Mouse (Mus musculus): ENCODE measurements around the gene Akr1a1. TPM values are rescaled to one million over a fixed set of nuclear protein-coding genes. Genes with fewer than 3 reads are reported as not detected.

The Akr1a1 gene
- polyA plus RNA-seq, 1 experiment from 2014 or later, result 751 TPM

Other genes starting within 250 kb of the Akr1a1 start
- gene Mast2, start 187.5 kb downstream of the Akr1a1 start, polyA plus RNA-seq (2014; fragmentation: Nextera tagmentation; extraction: Ambion mirVana), result 17.6 and 25.7 TPM in 2 replicates
- gene Ipp, start 144.1 kb downstream of the Akr1a1 start, polyA plus RNA-seq (2014; fragmentation: Nextera tagmentation; extraction: Ambion mirVana), result 5.5 and 8.5 TPM in 2 replicates
- 33.5 and 34.0 TPM in 2 replicates for gene Tmem69, start 95.7 kb downstream of the Akr1a1 start, polyA plus RNA-seq (2014; fragmentation: Nextera tagmentation; extraction: Ambion mirVana)
- gene Gpbp1l1, start 94.0 kb downstream of the Akr1a1 start, polyA plus RNA-seq (2014; fragmentation: Nextera tagmentation; extraction: Ambion mirVana), result 44.6 and 54.8 TPM in 2 replicates
- 2.2 and 4.5 TPM in 2 replicates for gene Ccdc17, start 55.0 kb downstream of the Akr1a1 start, polyA plus RNA-seq (2014; fragmentation: Nextera tagmentation; extraction: Ambion mirVana)
- gene Nasp, start 23.7 kb downstream of the Akr1a1 start, polyA plus RNA-seq (2014; fragmentation: Nextera tagmentation; extraction: Ambion mirVana), result 224 and 234 TPM in 2 replicates
- 1,503 and 1,977 TPM in 2 replicates for gene Prdx1, start 33.9 kb upstream of the Akr1a1 start, polyA plus RNA-seq (2014; fragmentation: Nextera tagmentation; extraction: Ambion mirVana)
- gene Mmachc, start 56.7 kb upstream of the Akr1a1 start, polyA plus RNA-seq (2014; fragmentation: Nextera tagmentation; extraction: Ambion mirVana), result 19.7 and 25.5 TPM in 2 replicates
- gene Ccdc163, start 56.8 kb upstream of the Akr1a1 start, polyA plus RNA-seq (2014; fragmentation: Nextera tagmentation; extraction: Ambion mirVana), result 36.9 and 39.6 TPM in 2 replicates
- 4.6 and 7.4 TPM in 2 replicates for gene Tesk2, start 69.3 kb upstream of the Akr1a1 start, polyA plus RNA-seq (2014; fragmentation: Nextera tagmentation; extraction: Ambion mirVana)
- 29.0 and 42.5 TPM in 2 replicates for gene Toe1, start 156.0 kb upstream of the Akr1a1 start, polyA plus RNA-seq (2014; fragmentation: Nextera tagmentation; extraction: Ambion mirVana)
- 17.9 and 18.7 TPM in 2 replicates for gene Mutyh, start 156.0 kb upstream of the Akr1a1 start, polyA plus RNA-seq (2014; fragmentation: Nextera tagmentation; extraction: Ambion mirVana)
- 1.1 and 1.4 TPM in 2 replicates for gene Hpdl, start 170.0 kb upstream of the Akr1a1 start, polyA plus RNA-seq (2014; fragmentation: Nextera tagmentation; extraction: Ambion mirVana)
- gene Zswim5, start 225.7 kb upstream of the Akr1a1 start, polyA plus RNA-seq (2014; fragmentation: Nextera tagmentation; extraction: Ambion mirVana), result 1.7 and 2.1 TPM in 2 replicates